Mouse (Mus musculus) stomach, postnatal 0 days (tissue): Measurements from ENCODE around the gene Pex1. TPM values are rescaled to one million over a fixed set of nuclear protein-coding genes. Genes with fewer than 3 reads are reported as not detected.

Experiments used
- ATAC-seq: fragments of 200-750 bp; cut with Nextera tagmentation; 2 replicates; pipeline ENCODE4 v1.8.0; 2017; ENCODE audit not compliant: low FRiP score, low TSS enrichment
- DNase-seq: peaks from one replicate; pipeline ENCODE4 v3.0.0-alpha.2; 2016; ENCODE audit warnings: low spot score
- H3K27ac ChIP-seq: fragments of 300-500 bp; sonication (generic); replicated peaks from 2 replicates; pipeline ENCODE4 v1.5.1; 2014; ENCODE audit warnings: mild to moderate bottlenecking, control low read depth
- H3K27me3 ChIP-seq: fragments of 300-500 bp; sonication (generic); 2 replicates; pipeline ENCODE4 v1.6.1; 2014; ENCODE audit warnings: low read length; ENCODE audit not compliant: control insufficient read depth, insufficient read depth
- H3K36me3 ChIP-seq: fragments of 300-500 bp; sonication (generic); 2 replicates; pipeline ENCODE4 v1.6.1; 2014; ENCODE audit warnings: low read length, mixed read lengths; ENCODE audit not compliant: control insufficient read depth, insufficient read depth
- H3K4me1 ChIP-seq: fragments of 300-500 bp; sonication (generic); replicated peaks from 2 replicates; pipeline ENCODE4 v1.6.1; 2014; ENCODE audit warnings: antibody characterized with exemption; ENCODE audit not compliant: control insufficient read depth, insufficient read depth
- H3K4me2 ChIP-seq: fragments of 300-500 bp; sonication (generic); replicated peaks from 2 replicates; pipeline ENCODE4 v1.6.1; 2014; ENCODE audit warnings: low read depth, mild to moderate bottlenecking, control low read depth, moderate library complexity
- H3K4me3 ChIP-seq: fragments of 300-500 bp; sonication (generic); 2 replicates; pipeline ENCODE4 v1.5.1; 2014; ENCODE audit warnings: low read depth, low read length, control low read depth
- H3K9ac ChIP-seq: fragments of 300-500 bp; sonication (generic); 2 replicates; pipeline ENCODE4 v1.6.1; 2014; ENCODE audit warnings: mild to moderate bottlenecking, low read length, control low read depth, mixed read lengths
- H3K9me3 ChIP-seq: fragments of 300-500 bp; sonication (generic); 2 replicates; pipeline ENCODE4 v1.6.1; 2016; ENCODE audit warnings: low read length; ENCODE audit not compliant: control insufficient read depth
- CTCF ChIP-seq: IDR thresholded peaks from 2 replicates; pipeline ENCODE4 v1.5.1; 2016; ENCODE audit warnings: antibody characterized with exemption, low read depth, mild to moderate bottlenecking, moderate library complexity
- EP300 ChIP-seq: optimal IDR thresholded peaks from 2 replicates; pipeline ENCODE3; 2016; ENCODE audit warnings: antibody characterized with exemption
- WGBS: fragments of 180-500 bp; shearing (Covaris S2); extraction: QIAGEN DNeasy Blood & Tissue Kit; methylation state at CpG from one replicate; pipeline ENCODE4 v1.1.7; 2014; 5-methylcytosine and 5-hydroxymethylcytosine counted together
- polyA plus RNA-seq: library from polyadenylated mRNA; unstranded; fragments of >200 nt; fragmentation: Nextera tagmentation; extraction: Ambion mirVana; gene quantifications from 2 replicates; pipeline ENCODE4 v1.2.1, GENCODE M21; 2015

Pex1 gene
- 6.2 and 8.7 TPM in 2 replicates for polyA plus RNA-seq

GRCm38 (mm10) chr5:3595693-3596398, at the start of gene Pex1:
Gene Pex1, plus strand, starts transcription at chr5:3596066.
- peak within 1 kb of the TSS; percentile 86 for H3K4me2 ChIP-seq
- no peaks in the 10 kb centered on the region for H3K9me3 ChIP-seq
- TF ChIP-seq EP300: no peak
- TF ChIP-seq CTCF: peak; percentile 61
- H3K27ac ChIP-seq: peak within 1 kb of the TSS; percentile 84
- DNase-seq: peak; percentile 97
- H3K9ac ChIP-seq: peak within 1 kb of the TSS; percentile 82
- H3K4me3 ChIP-seq: peak within 1 kb of the TSS; percentile 80
- peak; percentile 99 for ATAC-seq
- peaks cover 4% of the 10 kb centered on the region; the same call in 1 of the 2 replicates for H3K4me1 ChIP-seq
- WGBS: under 1% methylated on average over 48 of the region's 50 CpGs
- H3K27me3 ChIP-seq: no peaks in the 10 kb centered on the region
- H3K36me3 ChIP-seq: peaks cover 4% of the 10 kb centered on the region; the same call in 1 of the 2 replicates

DNA sequence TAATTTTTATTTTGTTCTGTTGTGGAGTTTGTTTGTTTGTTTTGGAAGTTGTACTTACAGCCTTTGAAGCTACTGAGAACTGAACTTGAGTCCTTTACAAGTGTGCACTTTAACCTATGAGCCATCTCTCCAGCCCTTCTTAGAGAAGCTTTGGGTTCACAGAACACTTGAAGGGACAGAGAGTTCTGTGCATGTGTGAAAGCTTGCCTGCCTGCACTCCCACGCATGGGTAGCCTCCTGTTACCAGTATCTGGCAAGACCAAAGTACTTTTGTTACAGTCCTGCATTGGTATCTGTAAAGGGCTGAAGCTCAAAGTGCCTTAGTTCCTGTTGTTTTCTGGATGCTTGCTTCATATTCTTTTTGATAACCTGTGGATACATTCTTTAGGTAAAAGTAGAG, 49.6 kb upstream of the Pex1 start:
- Histone ChIP-seq H3K4me2 (no peak overlapping the region), H3K36me3 (no peaks in the 10 kb centered on the region), H3K9me3 (no peaks in the 10 kb centered on the region), H3K4me1 (no peaks in the 10 kb centered on the region), H3K27me3 (no peaks in the 10 kb centered on the region), H3K27ac (no peak overlapping the region), H3K9ac (no peak overlapping the region), H3K4me3 (no peak overlapping the region)
- WGBS: 84% methylated on average over 1 of the region's 1 CpGs
- DNase-seq: no peak
- TF ChIP-seq EP300 (no peak), CTCF (no peak)
- ATAC-seq: no peak

GRCm38 (mm10) chr5:3551481-3551880, 44.4 kb upstream of the Pex1 start:
- no peaks in the 10 kb centered on the region for H3K4me1 ChIP-seq
- TF ChIP-seq EP300 (no peak), CTCF (no peak)
- WGBS: 92% methylated on average over 1 of the region's 1 CpGs
- no peaks in the 10 kb centered on the region for H3K27me3 ChIP-seq
- H3K9ac ChIP-seq: no peak overlapping the region
- ATAC-seq (no peak), DNase-seq (no peak)
- no peaks in the 10 kb centered on the region for H3K9me3 ChIP-seq
- no peaks in the 10 kb centered on the region for H3K36me3 ChIP-seq
- H3K4me3 ChIP-seq: no peak overlapping the region
- no peak overlapping the region for H3K27ac ChIP-seq
- H3K4me2 ChIP-seq: no peak overlapping the region

DNA sequence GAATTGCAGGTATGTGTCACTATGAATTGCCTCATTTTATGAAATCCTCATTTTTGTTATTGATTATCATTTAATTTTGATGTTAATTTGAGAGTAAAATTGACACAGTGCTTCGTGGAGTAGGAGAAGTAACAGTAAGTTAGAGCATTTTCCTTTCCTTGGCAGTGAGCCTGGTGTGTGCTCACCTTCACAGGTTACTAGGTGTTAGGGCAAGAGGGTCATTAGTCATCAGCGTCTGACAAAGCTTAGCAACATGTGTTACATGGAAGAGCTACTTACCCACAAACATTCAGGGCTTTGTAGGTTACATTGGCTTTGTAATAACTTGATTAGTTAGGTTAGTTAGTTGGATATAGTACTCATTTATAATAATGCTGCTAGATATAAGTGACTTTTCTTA, 41.7 kb upstream of the Pex1 start:
- no peak for TF ChIP-seq CTCF
- TF ChIP-seq EP300: no peak
- H3K27me3 ChIP-seq: no peaks in the 10 kb centered on the region
- ATAC-seq (peak; percentile 86), DNase-seq (peak; percentile 20)
- no peak overlapping the region for H3K9ac ChIP-seq
- H3K36me3 ChIP-seq: no peaks in the 10 kb centered on the region; the same call in 1 of the 2 replicates
- no peak overlapping the region for H3K4me3 ChIP-seq
- H3K27ac ChIP-seq: no peak overlapping the region
- WGBS: 60% methylated on average over 2 of the region's 2 CpGs
- no peaks in the 10 kb centered on the region for H3K9me3 ChIP-seq
- no peaks in the 10 kb centered on the region for H3K4me1 ChIP-seq
- H3K4me2 ChIP-seq: no peak overlapping the region

DNA sequence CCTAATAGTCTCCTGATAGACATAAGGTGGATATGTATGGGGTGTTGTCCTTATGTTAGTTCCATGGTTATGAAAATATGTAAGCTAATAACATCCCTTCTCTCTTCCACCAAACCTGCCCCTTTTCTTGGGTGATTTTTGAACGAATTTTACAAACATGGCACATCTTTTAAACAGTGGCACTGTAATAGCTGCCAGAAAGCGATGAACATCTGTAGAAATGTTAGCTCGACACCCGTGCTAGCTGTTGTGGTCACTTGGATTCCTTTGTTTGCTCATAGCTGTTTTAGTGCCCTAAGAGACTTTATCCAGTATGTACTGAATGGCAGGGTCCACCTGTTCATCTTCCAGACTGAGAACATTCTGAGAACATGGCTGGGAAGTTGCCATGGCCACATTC, 24.6 kb upstream of the Pex1 start, which contains the start of gene 1700109H08Rik:
Gene 1700109H08Rik (plus strand): TSS at position 301 of the 400 bp plus-strand sequence.
- TF ChIP-seq CTCF (no peak), EP300 (no peak)
- no peaks in the 10 kb centered on the region for H3K27me3 ChIP-seq
- H3K4me1 ChIP-seq: no peaks in the 10 kb centered on the region
- WGBS: 95% methylated on average over 4 of the region's 4 CpGs
- ATAC-seq (no peak), DNase-seq (no peak)
- no peaks in the 10 kb centered on the region for H3K9me3 ChIP-seq
- H3K4me3 ChIP-seq: no peak within 1 kb of the TSS
- peaks cover 20% of the 10 kb centered on the region for H3K36me3 ChIP-seq
- H3K4me2 ChIP-seq: no peak within 1 kb of the TSS
- no peak within 1 kb of the TSS for H3K9ac ChIP-seq
- H3K27ac ChIP-seq: no peak within 1 kb of the TSS

DNA sequence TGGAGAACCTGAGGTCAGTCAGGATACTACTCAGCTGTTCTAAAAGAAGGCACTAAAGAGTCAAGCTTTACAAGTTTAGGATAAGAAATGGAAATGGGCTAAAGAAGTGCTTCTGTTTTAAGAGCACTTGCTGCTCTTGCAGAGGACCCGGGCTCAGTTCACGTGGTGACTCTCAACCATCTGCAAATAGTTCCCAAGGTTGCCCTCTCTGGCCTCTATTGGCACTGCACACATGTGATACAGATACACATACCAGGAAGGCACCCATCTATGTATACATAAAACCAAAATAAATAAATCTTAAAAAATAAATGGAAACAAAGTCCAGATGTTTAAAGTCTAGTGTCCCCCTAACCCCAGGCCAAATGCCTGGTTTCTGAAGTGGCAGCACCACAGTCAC, 21.0 kb upstream of the Pex1 start:
- 92% methylated on average over 2 of the region's 2 CpGs for WGBS

More for the DNA sequence above, 21.0 kb upstream of the Pex1 start:
- Histone ChIP-seq H3K4me1 (no peaks in the 10 kb centered on the region), H3K9ac (no peak overlapping the region), H3K4me3 (no peak overlapping the region), H3K9me3 (no peaks in the 10 kb centered on the region), H3K4me2 (no peak overlapping the region), H3K27ac (no peak overlapping the region), H3K27me3 (no peaks in the 10 kb centered on the region), H3K36me3 (peaks cover 37% of the 10 kb centered on the region)
- ATAC-seq (no peak), DNase-seq (no peak)
- TF ChIP-seq CTCF (0 out of 2 replicates have a peak, but pooled peaks have one; percentile 2), EP300 (no peak)
